Mouse (Mus musculus) adrenal gland, postnatal 4 days (tissue): Measurements from ENCODE around the gene Gm42715. TPM values are rescaled to one million over a fixed set of nuclear protein-coding genes. Genes with fewer than 3 reads are reported as not detected.

Experiments used
- DNase-seq, 2 experiments: peaks; one replicate each; pipeline ENCODE4 v3.0.0; 2021 to 2022; ENCODE audit warnings: low spot score in 2 of 2, mixed read lengths in 2 of 2
- microRNA-seq: library from miRNA; unstranded; fragments of <30 nt; microRNA quantifications from one replicate; pipeline ENCODE4 v1.2.0, GENCODE M21; 2021
- total RNA-seq, 2 experiments: library from RNA; stranded (reverse); gene quantifications; 2 replicates each; pipeline ENCODE4 v1.2.3; 2021

The Gm42715 gene
- total RNA-seq, 2 experiments from 2014 or later = 26.4 to 27.5 TPM

GRCm38 (mm10) chr7:127616336-127616735 is 97.0 kb downstream of the Gm42715 start:
- DNase-seq = no peak

Small RNA genes lying within 50 kb of the gene (microRNA-seq; reads per million reads assigned to microRNA genes)
- gene Gm47278 = not detected
- not detected for gene Mir7060

Other genes starting within 250 kb of the Gm42715 start
- gene Sephs2, start 245.5 kb upstream of the Gm42715 start, total RNA-seq = 100 to 1,000 TPM in 1 of 2 experiments, 10 to 100 TPM in 1; 92.8 to 115 TPM
- 1 to 10 TPM; 3.0 to 3.4 TPM for gene Itgal, start 223.3 kb upstream of the Gm42715 start, total RNA-seq
- gene Zfp768, start 174.0 kb upstream of the Gm42715 start, total RNA-seq = 10 to 100 TPM; 32.6 to 33.9 TPM
- 10 to 100 TPM in 1 of 2 experiments, 1 to 10 TPM in 1; 9.9 to 10.4 TPM for gene Zfp747, start 143.5 kb upstream of the Gm42715 start, total RNA-seq
- gene 9130019O22Rik, start 132.4 kb upstream of the Gm42715 start, total RNA-seq = 1 to 10 TPM; 5.2 to 5.7 TPM
- 10 to 100 TPM; 11.7 to 12.8 TPM for gene E430018J23Rik, start 126.0 kb upstream of the Gm42715 start, total RNA-seq
- gene Zfp764, start 112.8 kb upstream of the Gm42715 start, total RNA-seq = 1 to 10 TPM; 7.8 to 8.0 TPM
- 10 to 100 TPM; 21.0 to 24.8 TPM for gene Zfp688, start 97.5 kb upstream of the Gm42715 start, total RNA-seq
- gene Zfp689, start 70.4 kb upstream of the Gm42715 start, total RNA-seq = 1 to 10 TPM; 7.3 to 7.4 TPM
- 10 to 100 TPM; 52.3 to 54.8 TPM for gene Prr14, start 60.0 kb upstream of the Gm42715 start, total RNA-seq
- 10 to 100 TPM; 90.8 to 94.0 TPM for gene Fbrs, start 40.4 kb upstream of the Gm42715 start, total RNA-seq
- 100 to 1,000 TPM; 111 to 118 TPM for gene Srcap, start 7.6 kb upstream of the Gm42715 start, total RNA-seq
- gene Tmem265, start 41.8 kb downstream of the Gm42715 start, total RNA-seq = not detected
- gene Phkg2, start 53.8 kb downstream of the Gm42715 start, total RNA-seq = 10 to 100 TPM; 49.3 to 60.9 TPM
- 10 to 100 TPM; 11.9 to 13.5 TPM for gene Ccdc189, start 69.0 kb downstream of the Gm42715 start, total RNA-seq
- 10 to 100 TPM; 85.1 to 89.5 TPM for gene Rnf40, start 69.2 kb downstream of the Gm42715 start, total RNA-seq
- 10 to 100 TPM; 29.4 to 31.6 TPM for gene Zfp629, start 96.2 kb downstream of the Gm42715 start, total RNA-seq
- 100 to 1,000 TPM; 129 to 135 TPM for gene Bcl7c, start 189.3 kb downstream of the Gm42715 start, total RNA-seq
- 1 to 10 TPM; 5.2 to 5.4 TPM for gene Ctf1, start 193.2 kb downstream of the Gm42715 start, total RNA-seq
- gene Ctf2, start 212.6 kb downstream of the Gm42715 start, total RNA-seq = not detected
- gene Fbxl19, start 225.0 kb downstream of the Gm42715 start, total RNA-seq = 10 to 100 TPM; 24.6 to 26.0 TPM